Mouse (Mus musculus) kidney, postnatal 10 days (tissue): ENCODE measurements around the gene Lbx2.

ENCODE experiments used
- DNase-seq: peaks from one replicate; pipeline ENCODE4 v3.0.0; 2021; ENCODE audit warnings: mixed read lengths

Lbx2 gene

GRCm38 (mm10) chr6:83135571-83136161, 49.5 kb downstream of the Lbx2 start:
- peak; percentile 76 for DNase-seq

- no peak for DNase-seq
These were observed 50.2 kb downstream of the Lbx2 start for GRCm38 (mm10) chr6:83136291-83136880.

GRCm38 (mm10) chr6:83136881-83137575, 50.9 kb downstream of the Lbx2 start:
- peak; percentile 86 for DNase-seq

- peak; percentile 96 for DNase-seq
These were observed 51.4 kb downstream of the Lbx2 start for GRCm38 (mm10) chr6:83137576-83137950.
